Mouse (Mus musculus) stomach, embryonic 15.5 days (tissue): Measurements from ENCODE around the gene Mff. TPM values are rescaled to one million over a fixed set of nuclear protein-coding genes. Genes with fewer than 3 reads are reported as not detected.

Experiments
- ATAC-seq: fragments of 200-750 bp; cut with Nextera tagmentation; 2 replicates; pipeline ENCODE4 v1.8.0; 2017; ENCODE audit warnings: low read depth, moderate number of reproducible peaks, moderate TSS enrichment; ENCODE audit not compliant: insufficient read depth, low FRiP score
- H3K27ac ChIP-seq: fragments of 300-500 bp; sonication (generic); 2 replicates; pipeline ENCODE4 v1.5.1; 2015; ENCODE audit warnings: mild to moderate bottlenecking, inconsistent platforms
- H3K27me3 ChIP-seq: fragments of 300-500 bp; sonication (generic); replicated peaks from 2 replicates; pipeline ENCODE4 v1.6.1; 2015; ENCODE audit warnings: inconsistent platforms
- H3K36me3 ChIP-seq: fragments of 300-500 bp; sonication (generic); 2 replicates; pipeline ENCODE4 v1.6.1; 2015; ENCODE audit warnings: inconsistent platforms
- H3K4me1 ChIP-seq: fragments of 300-500 bp; sonication (generic); 2 replicates; pipeline ENCODE4 v1.6.1; 2015; ENCODE audit warnings: inconsistent platforms
- H3K4me2 ChIP-seq: fragments of 300-500 bp; sonication (generic); 2 replicates; pipeline ENCODE4 v1.6.1; 2015; ENCODE audit warnings: mild to moderate bottlenecking, inconsistent platforms
- H3K4me3 ChIP-seq: fragments of 300-500 bp; sonication (generic); replicated peaks from 2 replicates; pipeline ENCODE4 v1.5.1; 2015; ENCODE audit warnings: inconsistent platforms
- H3K9ac ChIP-seq: fragments of 300-500 bp; sonication (generic); 2 replicates; pipeline ENCODE4 v1.6.1; 2015; ENCODE audit warnings: inconsistent platforms
- H3K9me3 ChIP-seq: fragments of 300-500 bp; sonication (generic); 2 replicates; pipeline ENCODE4 v1.6.1; 2016; ENCODE audit warnings: inconsistent platforms
- WGBS: fragments of 180-500 bp; shearing (Covaris S2); methylation state at CpG from one replicate; pipeline ENCODE4 v1.1.7; 2015; 5-methylcytosine and 5-hydroxymethylcytosine counted together
- polyA plus RNA-seq: library from polyadenylated mRNA; unstranded; fragments of >200 nt; fragmentation: Nextera tagmentation; extraction: Ambion mirVana; gene quantifications from 2 replicates; pipeline ENCODE4 v1.2.1, GENCODE M21; 2015

Mff gene
- polyA plus RNA-seq, 1 experiment from 2014 or later: 175 TPM

- H3K27ac ChIP-seq: no peak overlapping the region
- H3K36me3 ChIP-seq: no peaks in the 10 kb centered on the region
- no peak for ATAC-seq
- H3K9me3 ChIP-seq: no peaks in the 10 kb centered on the region
- H3K4me3 ChIP-seq: no peak overlapping the region
- 86% methylated on average over 7 of the region's 7 CpGs for WGBS
- no peak overlapping the region for H3K9ac ChIP-seq
- no peaks in the 10 kb centered on the region for H3K27me3 ChIP-seq
- no peaks in the 10 kb centered on the region for H3K4me1 ChIP-seq
- H3K4me2 ChIP-seq: no peak overlapping the region
These were observed 16.8 kb downstream of the Mff start for GRCm38 (mm10) chr1:82741539-82741938.

- H3K27ac ChIP-seq: no peak overlapping the region
These were observed 19.3 kb downstream of the Mff start for GRCm38 (mm10) chr1:82743962-82744361.

GRCm38 (mm10) chr1:82746408-82746807, 21.7 kb downstream of the Mff start:
- H3K4me1 ChIP-seq: no peaks in the 10 kb centered on the region
- no peak overlapping the region for H3K4me3 ChIP-seq
- 88% methylated on average over 4 of the region's 4 CpGs for WGBS
- H3K9me3 ChIP-seq: no peaks in the 10 kb centered on the region
- ATAC-seq: no peak
- H3K9ac ChIP-seq: no peak overlapping the region
- 0 out of 2 replicates have a peak, but pooled peaks cover 5% of the 10 kb centered on the region for H3K36me3 ChIP-seq
- H3K27me3 ChIP-seq: no peaks in the 10 kb centered on the region
- H3K4me2 ChIP-seq: no peak overlapping the region
- no peak overlapping the region for H3K27ac ChIP-seq

More at GRCm38 (mm10) chr1:82743962-82744361, 19.3 kb downstream of the Mff start:
- ATAC-seq: no peak
- 85% methylated on average over 3 of the region's 3 CpGs for WGBS
- Histone ChIP-seq H3K9me3 (no peaks in the 10 kb centered on the region), H3K36me3 (no peaks in the 10 kb centered on the region), H3K4me1 (no peaks in the 10 kb centered on the region), H3K4me3 (no peak overlapping the region), H3K4me2 (no peak overlapping the region), H3K27me3 (no peaks in the 10 kb centered on the region), H3K9ac (no peak overlapping the region)

GRCm38 (mm10) chr1:82747714-82748452, 23.2 kb downstream of the Mff start:
- no peak for ATAC-seq
- peaks cover 9% of the 10 kb centered on the region; the same call in 1 of the 2 replicates for H3K36me3 ChIP-seq

GRCm38 (mm10) chr1:82759520-82759919, 34.8 kb downstream of the Mff start:
- peaks cover 21% of the 10 kb centered on the region; the same call in 1 of the 2 replicates for H3K36me3 ChIP-seq
- WGBS: 100% methylated on average over 1 of the region's 1 CpGs

More at GRCm38 (mm10) chr1:82747714-82748452, 23.2 kb downstream of the Mff start:
- Histone ChIP-seq H3K9ac (no peak overlapping the region), H3K4me3 (no peak overlapping the region), H3K4me2 (no peak overlapping the region), H3K27ac (no peak overlapping the region), H3K4me1 (no peaks in the 10 kb centered on the region), H3K27me3 (no peaks in the 10 kb centered on the region), H3K9me3 (no peaks in the 10 kb centered on the region)
- WGBS: 78% methylated on average over 2 of the region's 2 CpGs

GRCm38 (mm10) chr1:82761454-82762169, 36.9 kb downstream of the Mff start:
- Histone ChIP-seq H3K27ac (no peak overlapping the region), H3K4me1 (no peaks in the 10 kb centered on the region), H3K4me3 (no peak overlapping the region), H3K9ac (no peak overlapping the region), H3K27me3 (no peaks in the 10 kb centered on the region), H3K9me3 (no peaks in the 10 kb centered on the region), H3K4me2 (no peak overlapping the region), H3K36me3 (0 out of 2 replicates have a peak, but pooled peaks cover 6% of the 10 kb centered on the region)
- 87% methylated on average over 8 of the region's 8 CpGs for WGBS
- ATAC-seq: no peak

More at GRCm38 (mm10) chr1:82759520-82759919, 34.8 kb downstream of the Mff start:
- Histone ChIP-seq H3K9me3 (no peaks in the 10 kb centered on the region), H3K9ac (no peak overlapping the region), H3K4me1 (no peaks in the 10 kb centered on the region), H3K27me3 (no peaks in the 10 kb centered on the region), H3K4me3 (no peak overlapping the region), H3K27ac (no peak overlapping the region), H3K4me2 (no peak overlapping the region)
- ATAC-seq: no peak

- Histone ChIP-seq H3K4me3 (no peak overlapping the region), H3K27ac (no peak overlapping the region), H3K4me1 (no peaks in the 10 kb centered on the region), H3K9me3 (no peaks in the 10 kb centered on the region), H3K36me3 (0 out of 2 replicates have a peak, but pooled peaks cover 6% of the 10 kb centered on the region), H3K4me2 (no peak overlapping the region), H3K9ac (no peak overlapping the region), H3K27me3 (no peaks in the 10 kb centered on the region)
- 72% methylated on average over 1 of the region's 1 CpGs for WGBS
- ATAC-seq: no peak
These were observed 37.6 kb downstream of the Mff start for GRCm38 (mm10) chr1:82762274-82762673.

GRCm38 (mm10) chr1:82766227-82766626, 41.5 kb downstream of the Mff start:
- WGBS: 30% methylated on average over 1 of the region's 1 CpGs
- no peaks in the 10 kb centered on the region for H3K4me1 ChIP-seq
- no peak overlapping the region for H3K27ac ChIP-seq
- H3K4me3 ChIP-seq: no peak overlapping the region
- 0 out of 2 replicates have a peak, but pooled peaks cover 4% of the 10 kb centered on the region for H3K36me3 ChIP-seq
- H3K9ac ChIP-seq: no peak overlapping the region
- no peaks in the 10 kb centered on the region for H3K9me3 ChIP-seq
- no peaks in the 10 kb centered on the region for H3K27me3 ChIP-seq
- H3K4me2 ChIP-seq: no peak overlapping the region
- ATAC-seq: no peak

- peak; percentile 74 for ATAC-seq
- H3K4me1 ChIP-seq: no peaks in the 10 kb centered on the region
- no peaks in the 10 kb centered on the region for H3K9me3 ChIP-seq
- H3K27me3 ChIP-seq: no peaks in the 10 kb centered on the region
- 42% methylated on average over 4 of the region's 4 CpGs for WGBS
- H3K4me2 ChIP-seq: no peak overlapping the region
- no peak overlapping the region for H3K9ac ChIP-seq
- no peak overlapping the region for H3K4me3 ChIP-seq
- no peak overlapping the region for H3K27ac ChIP-seq
- H3K36me3 ChIP-seq: 0 out of 2 replicates have a peak, but pooled peaks cover 3% of the 10 kb centered on the region
These were observed 42.0 kb downstream of the Mff start for GRCm38 (mm10) chr1:82766641-82767040.

- Histone ChIP-seq H3K36me3 (no peaks in the 10 kb centered on the region), H3K4me1 (no peaks in the 10 kb centered on the region), H3K27ac (no peak within 1 kb of the TSS), H3K27me3 (no peaks in the 10 kb centered on the region), H3K9ac (no peak within 1 kb of the TSS), H3K9me3 (no peaks in the 10 kb centered on the region), H3K4me2 (no peak within 1 kb of the TSS), H3K4me3 (no peak within 1 kb of the TSS; the same call in 1 of the 2 replicates)
- WGBS: 49% methylated on average over 5 of the region's 5 CpGs
- ATAC-seq: no peak
These were observed 43.6 kb downstream of the Mff start, which contains the start of gene Tm4sf20 for GRCm38 (mm10) chr1:82768269-82768668. Gene Tm4sf20, minus strand, starts transcription at chr1:82768461.

- H3K36me3 ChIP-seq: no peaks in the 10 kb centered on the region
- ATAC-seq: no peak
- WGBS: 84% methylated on average over 15 of the region's 15 CpGs
- H3K4me3 ChIP-seq: no peak within 1 kb of the TSS
- no peak within 1 kb of the TSS for H3K27ac ChIP-seq
- H3K4me1 ChIP-seq: no peaks in the 10 kb centered on the region
- H3K27me3 ChIP-seq: no peaks in the 10 kb centered on the region
- H3K9me3 ChIP-seq: no peaks in the 10 kb centered on the region
- H3K4me2 ChIP-seq: no peak within 1 kb of the TSS
- H3K9ac ChIP-seq: no peak within 1 kb of the TSS
These were observed 46.4 kb downstream of the Mff start, which contains the start of gene Gm47791 for GRCm38 (mm10) chr1:82771022-82771586. Gene Gm47791, minus strand, starts transcription at chr1:82771243.
